Mouse (Mus musculus) bone marrow macrophage, adult 2 months (primary cell): Measurements from ENCODE around the gene Dst.

Experiments
- CTCF ChIP-seq: IDR thresholded peaks from 2 replicates; pipeline ENCODE4 v1.5.1; 2012; ENCODE audit warnings: low read depth, mild to moderate bottlenecking, low read length, moderate library complexity
- POLR2A ChIP-seq: IDR thresholded peaks from 2 replicates; pipeline ENCODE4 v1.6.1; 2012; ENCODE audit warnings: mild to moderate bottlenecking, low read depth, low read length, borderline replicate concordance

GRCm38 (mm10) chr1:33996105-33996887, 88.3 kb downstream of the Dst start:
- TF ChIP-seq CTCF (no peak), POLR2A (no peak)
